Mouse (Mus musculus): ENCODE measurements around the gene Hivep1.

Gene Hivep1

DNA sequence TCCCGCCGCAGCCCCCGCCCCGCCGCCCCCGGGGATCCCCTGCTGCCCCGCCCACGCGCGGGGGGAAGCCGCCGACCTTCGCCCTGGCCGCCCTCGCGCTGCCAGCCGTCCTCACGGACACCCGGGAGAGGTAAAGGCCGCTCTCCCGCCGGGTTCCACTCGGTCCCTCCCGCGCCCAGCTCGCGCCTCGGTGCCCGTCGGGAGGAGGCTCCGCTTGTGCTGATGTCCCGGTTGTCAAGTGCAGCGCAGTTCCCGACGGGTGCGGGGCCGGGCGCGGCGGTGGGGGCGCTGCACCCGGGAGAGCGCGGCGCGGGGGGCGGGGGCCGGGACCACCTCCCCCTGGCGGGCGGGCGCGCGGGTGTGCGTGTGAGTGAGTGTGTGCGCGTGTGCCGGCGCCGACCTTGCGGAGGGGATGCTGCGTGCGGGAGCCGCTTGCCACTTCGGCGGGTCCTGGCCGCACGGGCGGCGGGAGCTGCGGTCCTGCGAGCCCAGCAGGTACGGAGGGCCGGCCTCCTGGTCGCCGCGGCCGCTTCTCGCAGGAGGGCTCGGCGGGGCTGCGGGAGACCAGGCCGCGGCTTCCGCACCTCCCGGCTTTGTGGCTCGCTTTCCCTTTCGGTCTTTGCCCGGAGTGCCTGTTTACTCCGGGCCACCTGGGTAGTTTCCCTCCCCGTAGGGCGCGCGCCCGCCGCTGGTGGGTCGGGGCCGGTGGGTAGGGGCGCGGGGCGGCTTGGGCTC lies at the start of gene Hivep1:
TSS of gene Hivep1 (plus strand) at position 61 of the 735 bp plus-strand sequence.
- in situ Hi-C loops (cut with MboI, MseI) = loop anchor here (25.0 kb wide), 2 partner anchors 690 to 1735 kb away; partner anchors contain the start of gene Cd83

DNA sequence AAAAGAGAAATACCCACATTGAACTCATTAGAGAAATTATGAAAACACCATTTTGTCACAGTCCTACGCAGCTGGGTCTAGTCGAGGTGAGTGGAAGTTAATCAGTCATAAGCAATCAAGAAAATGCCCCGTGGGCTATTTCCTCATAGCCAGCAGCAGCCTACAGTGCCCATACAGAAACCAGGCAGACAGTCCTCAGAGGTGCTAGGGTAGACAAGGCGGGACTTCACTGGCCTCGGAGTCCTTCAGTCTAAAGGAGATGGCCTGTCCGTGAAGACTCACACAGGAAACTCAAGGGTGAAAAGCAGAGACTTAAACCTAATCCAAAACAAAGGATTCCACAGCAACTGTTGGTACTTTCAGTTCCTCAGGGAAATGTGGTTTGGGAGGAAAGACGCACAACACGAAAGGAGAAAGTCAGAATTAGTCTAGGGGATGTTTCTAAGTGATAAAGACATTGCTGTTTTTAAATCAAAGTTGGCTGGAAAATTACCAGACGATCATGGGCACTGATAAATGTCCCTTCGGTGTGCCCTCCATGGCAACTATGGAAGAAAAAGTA lies 36.3 kb upstream of the Hivep1 start:
- in situ Hi-C loops (cut with MboI, MseI) = no loop called here

DNA sequence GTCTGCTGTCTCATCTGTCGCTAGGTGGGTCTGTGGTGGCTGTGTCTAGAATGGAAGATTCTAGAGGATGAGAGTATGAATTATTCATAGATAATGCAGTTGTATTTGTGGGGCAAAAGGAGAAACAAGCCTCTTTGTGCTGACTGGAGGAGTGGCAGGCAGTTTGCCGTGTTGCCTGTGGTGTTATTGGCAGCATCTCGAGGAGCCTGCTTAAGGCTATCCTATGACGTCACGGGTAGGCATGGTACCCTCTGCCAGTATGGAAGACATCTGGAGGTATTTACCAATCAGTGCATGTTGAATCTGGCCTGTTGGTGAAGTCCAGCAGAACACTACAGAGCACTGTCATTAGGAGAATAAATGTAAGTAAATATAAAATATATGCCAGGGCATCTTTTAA lies 35.6 kb upstream of the Hivep1 start:
- in situ Hi-C loops (cut with MboI, MseI) = no loop called here

DNA sequence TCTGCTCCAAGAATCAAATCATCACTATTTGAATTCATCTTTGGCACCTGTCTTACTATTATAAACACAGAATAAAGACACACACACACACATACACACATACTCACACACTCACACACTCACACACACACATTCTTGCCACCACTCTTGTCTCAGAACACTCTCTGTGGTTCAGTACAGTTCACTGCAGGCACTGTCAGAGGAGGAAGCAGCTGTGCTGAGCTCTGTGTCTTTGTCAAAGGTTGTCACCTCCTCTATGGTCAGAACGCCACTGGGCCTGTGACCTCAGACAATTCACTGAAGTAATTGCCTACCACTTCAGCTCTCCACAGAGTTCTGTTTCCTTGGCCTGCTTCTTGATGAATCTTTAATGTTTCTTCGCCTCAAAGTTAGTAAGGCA lies 33.5 kb upstream of the Hivep1 start:
- in situ Hi-C loops (cut with MboI, MseI) = no loop called here

DNA sequence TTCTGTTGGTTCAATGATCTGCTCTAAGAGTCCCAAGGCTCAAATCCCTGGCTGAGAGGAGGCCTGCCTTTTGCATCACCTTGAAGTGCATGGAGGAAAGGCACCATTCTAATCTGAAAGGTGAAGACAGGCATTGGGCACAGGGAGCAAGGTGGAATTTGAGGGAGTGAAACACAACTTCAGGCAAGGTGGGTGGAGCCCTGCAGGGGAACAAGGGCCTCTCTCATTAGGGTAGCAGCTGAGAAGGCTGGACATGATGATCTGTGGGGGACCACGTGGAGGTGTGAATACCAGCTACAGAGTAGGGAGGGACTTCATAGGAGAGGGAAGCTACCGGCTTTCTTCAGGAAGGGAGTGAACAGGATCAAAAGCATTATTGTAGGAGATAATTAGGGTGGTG lies 10.6 kb upstream of the Hivep1 start:
- in situ Hi-C loops (cut with MboI, MseI) = loop anchor here (10.0 kb wide), 2 partner anchors 226 to 1036 kb away; partner anchors contain the start of gene Pak1ip1

DNA sequence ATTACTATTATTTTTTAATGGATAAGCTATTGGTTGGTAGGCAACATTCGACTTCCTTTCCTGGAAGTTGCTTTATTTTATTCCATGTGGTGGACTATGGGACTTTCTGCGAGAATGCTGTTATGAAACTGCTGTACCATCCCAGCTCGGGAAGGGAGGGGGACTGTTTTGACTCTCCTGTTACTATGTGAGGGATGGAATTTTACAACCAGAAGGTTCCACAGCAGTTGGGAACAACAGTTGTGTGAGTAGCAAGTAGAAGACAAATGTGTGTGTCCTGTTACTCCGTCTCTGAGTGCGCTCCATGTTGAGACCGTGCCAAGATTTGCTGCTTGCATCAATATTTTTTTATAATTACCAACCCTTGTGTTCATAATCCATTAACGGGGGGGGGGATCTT lies 8.4 kb upstream of the Hivep1 start:
- in situ Hi-C loops (cut with MboI, MseI) = loop anchor here (10.0 kb wide), 2 partner anchors 229 to 1039 kb away; partner anchors contain the start of gene Pak1ip1

DNA sequence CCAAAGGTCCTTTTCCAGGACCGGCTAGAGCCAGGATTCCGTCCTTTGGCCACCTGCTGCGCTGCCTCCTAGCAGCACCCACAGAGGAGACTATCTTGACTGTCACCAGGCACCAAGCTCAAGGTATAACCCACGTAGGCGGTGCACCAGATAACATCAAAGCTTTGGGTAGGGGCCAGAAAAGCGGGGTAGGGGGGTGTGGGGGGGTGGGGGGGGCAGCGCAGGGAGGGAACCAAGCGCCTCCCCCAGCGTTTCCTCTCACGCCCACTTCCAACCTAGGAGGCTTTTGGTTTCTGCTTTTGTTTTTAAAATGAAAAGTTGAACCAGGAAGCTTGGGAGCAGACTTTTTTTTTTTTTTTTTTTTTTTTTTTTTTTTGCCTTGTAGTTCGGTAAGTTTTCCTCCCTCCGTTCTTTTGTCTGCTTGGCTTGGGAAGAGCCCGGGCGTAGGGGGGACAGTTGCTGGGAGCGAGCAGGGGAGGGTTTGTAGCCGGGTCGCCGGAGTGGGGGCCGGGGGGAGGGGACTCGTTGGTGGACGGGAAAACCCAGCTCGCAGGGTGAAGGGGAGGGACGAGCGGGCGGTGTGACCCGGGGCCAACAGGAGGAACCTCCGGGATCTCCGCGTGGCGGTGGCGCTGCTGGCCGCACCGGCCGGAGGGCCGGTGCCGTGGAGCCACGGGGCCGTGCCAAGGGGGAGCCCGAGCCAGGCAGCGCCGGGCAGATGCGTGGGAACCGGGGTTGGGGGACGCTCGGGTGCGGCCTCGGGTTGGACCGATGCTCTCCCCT lies 2.6 kb upstream of the Hivep1 start:
- in situ Hi-C loops (cut with MboI, MseI) = loop anchor here (10.0 kb wide), 2 partner anchors 234 to 1044 kb away; partner anchors contain the start of gene Pak1ip1

DNA sequence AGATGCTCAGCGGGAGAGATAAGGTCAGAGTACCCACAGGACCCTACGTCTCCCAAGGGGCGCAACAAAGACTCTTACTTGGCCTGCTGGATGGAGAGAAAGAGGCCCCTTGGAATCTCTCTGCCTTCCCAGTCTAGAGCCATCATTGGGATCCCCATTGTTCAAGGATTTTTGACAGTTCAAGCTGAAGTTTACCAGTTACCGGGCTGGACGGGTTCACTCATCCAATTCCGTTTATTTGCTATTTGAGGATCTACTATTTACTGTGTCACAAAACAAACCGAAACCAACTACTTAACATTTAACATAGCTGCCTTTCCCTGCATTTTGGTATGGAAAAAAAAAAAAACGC lies 2.1 kb upstream of the Hivep1 start:
- in situ Hi-C loops (cut with MboI, MseI) = loop anchor here (10.0 to 25.0 kb wide), 4 partner anchors 235 to 1738 kb away; partner anchors contain the start of genes Cd83 and Pak1ip1

DNA sequence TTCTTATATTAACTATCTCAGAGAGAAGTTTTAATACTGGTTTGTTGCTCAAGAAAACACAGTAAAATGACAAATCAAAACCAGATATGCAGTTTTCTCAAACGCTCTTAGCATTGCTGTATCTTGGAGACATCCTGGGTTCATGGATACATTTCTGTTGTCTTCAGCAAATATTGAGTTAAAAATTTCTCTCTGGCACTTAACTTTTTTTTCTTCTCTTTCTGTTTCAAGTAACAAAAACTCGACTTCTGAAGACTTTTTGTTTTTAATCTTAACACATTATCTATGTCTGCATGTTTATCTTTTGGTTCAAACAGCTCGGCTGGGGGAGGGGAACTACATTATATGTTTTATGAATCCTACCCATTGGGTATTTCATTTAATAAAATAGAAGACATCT lies 1.7 kb upstream of the Hivep1 start:
- in situ Hi-C loops (cut with MboI, MseI) = loop anchor here (25.0 kb wide), 2 partner anchors 688 to 1737 kb away; partner anchors contain the start of gene Cd83

DNA sequence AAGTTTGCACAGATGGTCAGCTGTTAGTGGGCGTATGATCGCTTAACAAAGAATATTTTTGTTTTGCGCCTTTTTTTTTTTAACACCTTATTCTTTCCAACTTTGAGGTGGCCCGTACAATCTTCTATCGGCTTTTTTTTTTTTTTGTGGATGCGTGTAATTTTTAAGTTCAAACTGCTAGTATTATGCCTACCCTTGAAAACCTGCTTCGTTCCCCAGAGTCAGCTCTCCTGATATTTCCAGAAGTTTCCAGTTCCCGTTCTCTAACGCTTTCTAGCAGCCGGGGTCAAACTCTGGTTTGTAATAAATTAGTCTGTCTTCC lies 980 bp upstream of the Hivep1 start:
- in situ Hi-C loops (cut with MboI, MseI) = loop anchor here (25.0 kb wide), 2 partner anchors 689 to 1736 kb away; partner anchors contain the start of gene Cd83

DNA sequence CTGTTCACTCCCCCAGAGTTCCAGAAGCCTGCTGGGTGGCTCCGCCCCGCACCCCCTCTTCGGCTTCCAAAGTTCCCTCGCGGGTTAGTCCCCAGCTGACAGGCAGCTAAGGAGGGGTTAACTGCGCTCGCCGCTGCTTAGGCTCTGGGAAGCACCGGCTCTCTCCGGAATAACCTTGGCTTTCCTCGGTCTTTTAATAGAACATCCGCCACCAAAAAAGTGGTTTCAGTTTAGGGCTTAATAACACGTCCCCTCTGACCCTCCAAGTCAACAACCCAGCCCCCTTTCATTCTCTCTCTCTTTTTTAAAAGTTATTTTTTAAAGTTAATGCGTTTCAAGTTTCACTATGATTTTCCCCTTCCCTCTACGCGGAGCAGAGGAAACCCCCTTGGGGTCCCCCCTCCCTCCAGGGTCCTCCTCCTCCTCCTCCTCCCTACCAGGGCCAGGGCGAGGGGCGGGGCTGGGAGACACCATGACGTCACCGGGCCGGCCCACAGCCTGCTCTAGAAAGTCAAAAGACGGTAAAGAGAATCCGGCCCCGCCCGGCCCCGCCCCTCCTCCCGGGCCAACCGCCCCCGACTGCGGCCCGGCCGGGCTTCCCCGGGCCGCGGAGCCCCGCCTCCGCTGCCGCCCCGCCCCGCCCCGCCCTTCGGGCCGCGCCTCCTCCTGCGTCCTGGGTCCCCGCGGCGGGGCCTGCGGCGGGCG lies 467 bp upstream of the Hivep1 start:
- in situ Hi-C loops (cut with MboI, MseI) = loop anchor here (25.0 kb wide), 2 partner anchors 689 to 1736 kb away; partner anchors contain the start of gene Cd83

DNA sequence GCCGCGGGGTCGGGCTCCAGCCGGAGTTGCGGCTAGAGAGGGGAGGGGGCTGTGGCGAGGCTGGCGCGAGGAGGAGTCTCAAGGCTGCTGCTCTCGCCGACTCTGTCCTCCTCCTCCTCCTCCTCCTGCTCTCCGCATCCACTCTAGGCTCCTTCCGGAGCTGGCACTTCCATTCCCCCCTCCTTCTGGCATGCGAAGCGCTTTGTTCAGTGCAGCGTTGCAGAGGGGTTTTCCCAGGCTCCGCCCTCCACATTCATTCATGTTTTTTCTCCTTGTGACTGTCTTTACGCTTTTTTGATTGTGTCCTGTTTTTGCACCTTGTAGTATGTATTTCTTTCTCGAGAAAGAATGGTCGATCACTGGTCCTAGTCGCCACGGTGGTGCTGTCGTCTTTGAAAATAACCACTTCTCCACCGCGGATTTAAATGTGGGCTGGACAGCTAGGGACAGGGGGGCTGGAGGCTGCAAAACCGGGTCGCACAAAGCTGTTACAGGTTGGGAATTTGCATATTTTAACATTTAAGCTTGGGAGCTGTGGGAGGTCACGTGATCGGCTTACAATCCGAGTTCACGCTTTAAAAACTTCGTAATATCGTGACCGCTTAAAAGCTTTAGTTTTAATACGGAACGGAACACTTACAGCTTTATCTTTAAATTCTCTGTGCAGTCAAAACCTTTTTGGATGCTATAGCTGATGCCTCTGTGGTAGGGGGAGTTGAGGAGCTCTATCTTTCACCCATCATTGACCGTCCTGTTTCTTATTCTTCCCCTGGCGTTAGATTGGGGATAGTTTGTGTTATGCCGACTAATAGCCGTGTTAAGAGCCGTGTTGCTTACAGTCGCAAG lies 1.1 kb downstream of the Hivep1 start:
- in situ Hi-C loops (cut with MboI, MseI) = loop anchor here (25.0 kb wide), 2 partner anchors 691 to 1734 kb away; partner anchors contain the start of gene Cd83

DNA sequence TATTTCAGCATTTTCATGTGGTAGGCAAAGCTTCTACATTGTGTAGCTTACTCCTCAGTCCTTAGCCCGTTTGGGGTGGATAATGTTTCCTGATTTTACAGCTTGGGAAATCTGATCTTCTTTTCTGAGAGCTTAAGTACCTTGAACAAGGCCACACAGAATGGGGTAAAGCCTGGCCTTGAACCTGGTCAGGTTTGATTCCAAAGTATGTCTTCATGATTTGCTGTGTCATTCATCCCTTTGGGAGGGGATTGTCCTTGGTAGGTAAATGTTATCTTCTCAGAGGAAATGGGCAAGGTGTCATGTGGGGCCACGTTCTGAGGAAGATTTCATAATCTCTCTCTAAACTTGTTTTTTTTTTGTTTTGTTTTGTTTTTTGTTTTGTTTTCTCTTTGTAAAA lies 1.8 kb downstream of the Hivep1 start:
- in situ Hi-C loops (cut with MboI, MseI) = loop anchor here (25.0 kb wide), 2 partner anchors 691 to 1734 kb away; partner anchors contain the start of gene Cd83

DNA sequence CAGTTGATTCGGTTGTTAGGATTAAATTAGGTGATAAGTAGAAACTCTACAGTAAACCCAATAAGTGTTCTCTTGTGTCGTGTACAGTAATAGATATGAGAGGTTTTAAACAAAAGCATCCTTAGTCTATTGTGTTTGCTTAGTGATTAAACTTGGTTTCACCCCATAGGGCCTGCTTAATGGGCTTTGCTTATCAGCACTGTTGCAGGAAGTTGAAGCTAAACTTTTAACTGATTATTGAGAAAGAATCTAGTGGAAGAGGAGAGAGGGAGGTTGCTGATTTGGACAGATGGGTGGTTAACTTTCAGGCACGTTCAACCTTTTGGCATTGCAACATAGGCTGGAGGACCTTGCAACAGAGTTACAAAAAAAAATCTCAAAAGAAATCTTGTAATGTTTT lies 2.3 kb downstream of the Hivep1 start:
- in situ Hi-C loops (cut with MboI, MseI) = loop anchor here (25.0 kb wide), 2 partner anchors 692 to 1733 kb away; partner anchors contain the start of gene Cd83

DNA sequence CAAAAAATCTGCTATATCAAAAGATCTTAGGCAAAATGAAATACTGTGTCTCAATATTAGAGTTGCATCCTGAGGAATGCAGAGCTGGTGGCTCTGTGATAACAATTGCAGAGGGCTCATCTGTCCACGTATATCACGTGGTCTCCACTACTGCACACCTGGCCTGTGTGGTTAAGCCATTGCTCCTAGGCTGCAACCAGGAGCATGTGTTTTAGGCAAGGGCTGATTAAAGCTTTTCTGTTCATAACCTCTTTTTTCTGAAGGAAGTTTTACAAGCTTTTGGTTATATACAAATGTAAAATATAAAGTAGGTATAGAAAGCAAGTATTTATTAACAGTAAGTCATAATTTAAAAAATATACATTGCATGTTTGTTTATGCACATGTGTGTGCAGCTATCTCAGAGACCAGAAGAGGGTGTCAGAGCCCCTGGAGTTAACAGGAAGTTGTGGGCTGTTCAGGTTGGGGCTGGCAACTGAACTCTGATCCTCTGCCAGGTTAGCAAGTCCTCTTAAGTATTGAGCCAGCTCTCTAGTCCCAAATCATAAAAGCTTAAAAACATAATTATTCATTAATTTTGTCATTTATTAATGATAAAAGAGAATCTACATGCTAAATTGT lies 5.0 kb downstream of the Hivep1 start:
- in situ Hi-C loops (cut with MboI, MseI) = loop anchor here (25.0 kb wide), 2 partner anchors 695 to 1730 kb away; partner anchors contain the start of gene Cd83

DNA sequence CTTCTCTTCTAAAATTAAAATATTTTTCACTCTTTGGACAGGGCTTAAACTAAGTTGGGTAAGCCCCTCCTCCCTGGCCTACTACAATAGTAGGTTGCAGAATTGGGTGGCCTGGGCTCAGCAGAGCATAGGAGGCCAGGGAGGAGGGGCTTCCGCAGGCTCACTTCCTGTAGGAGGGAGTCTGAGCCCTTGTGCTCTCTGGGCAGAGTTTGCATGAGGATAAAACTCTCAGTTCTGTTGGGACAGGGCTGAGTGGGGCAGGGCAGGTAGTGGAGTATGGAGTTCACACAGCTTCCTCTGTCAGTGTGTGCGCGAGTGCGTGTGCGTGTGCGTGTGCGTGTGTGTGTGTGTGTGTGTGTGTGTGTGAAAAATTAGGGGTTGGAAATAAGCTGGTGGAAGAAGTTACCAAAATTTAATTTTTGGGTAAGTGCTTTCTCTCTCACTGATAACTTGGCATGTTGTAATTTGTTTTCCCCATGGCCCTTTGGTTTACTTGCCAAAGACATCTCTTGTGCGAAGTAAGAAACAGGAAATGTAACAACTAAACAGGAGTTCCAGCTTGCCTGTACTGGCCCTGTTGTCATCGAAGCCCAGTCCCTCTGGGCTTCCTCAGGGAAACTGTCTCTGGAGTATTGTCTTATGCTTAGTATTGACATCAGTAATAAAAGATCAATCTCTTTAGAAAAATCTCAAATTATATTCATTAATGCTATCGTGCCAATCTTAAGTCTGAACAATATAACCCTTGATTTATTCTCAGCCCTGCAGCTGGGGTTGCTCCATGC lies 9.2 kb downstream of the Hivep1 start:
- in situ Hi-C loops (cut with MboI, MseI) = loop anchor here (25.0 kb wide), 2 partner anchors 699 to 1726 kb away; partner anchors contain the start of gene Cd83

DNA sequence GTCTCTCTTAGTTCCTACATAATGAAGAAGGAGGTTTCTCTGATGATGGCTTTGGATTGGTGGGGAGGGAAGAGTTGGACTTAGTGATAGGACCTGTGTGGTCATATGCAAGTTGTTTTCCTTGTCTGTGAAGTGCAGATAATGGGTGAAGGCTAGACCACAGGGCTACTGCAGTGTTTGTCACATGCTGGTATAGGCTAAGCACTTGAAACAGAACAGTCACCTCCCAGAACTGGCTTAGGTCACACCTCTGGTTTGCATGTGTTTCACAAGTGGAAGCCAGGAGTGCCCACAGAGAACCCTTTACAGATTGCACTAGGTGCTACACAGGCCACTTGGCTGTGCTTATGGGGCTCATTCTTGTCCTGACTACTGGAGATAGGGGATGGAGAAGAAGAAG lies 12.4 kb downstream of the Hivep1 start:
- in situ Hi-C loops (cut with MboI, MseI) = loop anchor here (25.0 kb wide), 2 partner anchors 702 to 1723 kb away; partner anchors contain the start of gene Cd83

DNA sequence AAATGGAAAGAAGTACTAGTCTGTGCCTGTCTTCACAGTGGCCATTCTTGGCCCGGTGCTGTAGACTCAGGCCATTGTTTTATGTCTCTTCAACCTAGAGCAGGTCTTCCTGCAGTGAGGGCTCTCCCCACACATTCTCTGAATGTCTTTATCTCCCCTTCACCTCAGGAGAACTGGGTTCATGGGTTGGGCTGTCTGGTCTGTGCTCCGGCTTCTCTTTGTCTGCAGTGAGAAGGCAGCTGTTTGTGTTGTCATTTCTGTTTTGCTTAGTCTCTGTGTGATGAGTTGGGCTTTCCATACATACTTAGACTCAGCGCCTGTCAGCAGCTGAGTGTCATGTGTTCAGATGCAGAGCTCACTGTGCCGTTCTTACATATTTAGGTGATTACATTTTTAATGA lies 18.4 kb downstream of the Hivep1 start:
- in situ Hi-C loops (cut with MboI, MseI) = loop anchor here (25.0 kb wide), 2 partner anchors 708 to 1717 kb away; partner anchors contain the start of gene Cd83

DNA sequence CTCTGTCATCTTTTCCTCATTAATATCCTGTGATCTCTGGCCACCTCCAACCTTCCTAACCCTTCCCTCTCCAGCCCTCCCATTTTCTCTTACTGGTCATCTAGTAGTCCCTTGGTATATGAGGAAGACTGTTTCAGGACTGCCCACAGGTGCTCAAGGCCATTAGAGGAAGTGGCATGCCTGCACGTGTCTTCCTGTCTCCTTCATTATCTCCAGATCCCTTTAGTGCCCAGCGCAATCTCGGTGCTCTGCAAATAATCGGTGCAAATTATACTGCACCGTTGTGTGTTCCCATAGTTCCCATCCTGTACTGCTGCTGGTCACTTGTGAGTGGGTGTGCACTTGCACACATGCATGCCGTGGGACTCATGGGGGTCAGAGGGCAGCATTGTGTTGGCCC lies 19.2 kb downstream of the Hivep1 start:
- in situ Hi-C loops (cut with MboI, MseI) = loop anchor here (25.0 kb wide), 2 partner anchors 709 to 1716 kb away; partner anchors contain the start of gene Cd83
